Mouse (Mus musculus) liver, postnatal 0 days (tissue): ENCODE data around the gene Gm11020. TPM values are rescaled to one million over a fixed set of nuclear protein-coding genes. Genes with fewer than 3 reads are reported as not detected.

Experiments used
- ATAC-seq: fragments of 200-750 bp; cut with Nextera tagmentation; 2 replicates; pipeline ENCODE4 v1.8.0; 2017; ENCODE audit warnings: mild to moderate bottlenecking, moderate library complexity
- DNase-seq: peaks from one replicate; pipeline ENCODE4 v3.0.0-alpha.2; 2016
- H3K27ac ChIP-seq: fragments of 300-500 bp; sonication (generic); 2 replicates; pipeline ENCODE4 v1.5.1; 2014; ENCODE audit warnings: antibody characterized with exemption, moderate library complexity, mild to moderate bottlenecking, low read depth
- H3K27me3 ChIP-seq: fragments of 300-500 bp; sonication (generic); 2 replicates; pipeline ENCODE4 v1.6.1; 2014; ENCODE audit warnings: low read length, control low read depth, mixed read lengths; ENCODE audit not compliant: insufficient read depth
- H3K36me3 ChIP-seq: fragments of 300-500 bp; sonication (generic); replicated peaks from 2 replicates; pipeline ENCODE4 v1.6.1; 2014; ENCODE audit warnings: mild to moderate bottlenecking, control low read depth, low read length, moderate library complexity, mixed read lengths; ENCODE audit not compliant: insufficient read depth
- H3K4me1 ChIP-seq: fragments of 300-500 bp; sonication (generic); 2 replicates; pipeline ENCODE4 v1.6.1; 2014; ENCODE audit warnings: antibody characterized with exemption, mild to moderate bottlenecking, control low read depth; ENCODE audit not compliant: insufficient read depth
- H3K4me2 ChIP-seq: fragments of 300-500 bp; sonication (generic); 2 replicates; pipeline ENCODE4 v1.6.1; 2014; ENCODE audit warnings: low read depth, mild to moderate bottlenecking, low read length, moderate library complexity, mixed read lengths
- H3K4me3 ChIP-seq: fragments of 300-500 bp; sonication (generic); 2 replicates; pipeline ENCODE4 v1.5.1; 2014; ENCODE audit warnings: low read depth, low read length
- H3K9ac ChIP-seq: fragments of 300-500 bp; sonication (generic); replicated peaks from 2 replicates; pipeline ENCODE4 v1.6.1; 2014; ENCODE audit warnings: mild to moderate bottlenecking, moderate library complexity
- H3K9me3 ChIP-seq: fragments of 300-500 bp; sonication (generic); 2 replicates; pipeline ENCODE4 v1.6.1; 2016; ENCODE audit warnings: mild to moderate bottlenecking, control low read depth, low read length, mixed read lengths
- CTCF ChIP-seq: sonication (generic); IDR thresholded peaks from 2 replicates; pipeline ENCODE4 v1.5.1; 2016; ENCODE audit warnings: antibody characterized with exemption, low read depth
- EP300 ChIP-seq: IDR thresholded peaks from 2 replicates; pipeline ENCODE4 v1.6.1; 2016; ENCODE audit warnings: antibody characterized with exemption, low read depth, mild to moderate bottlenecking
- WGBS: fragments of 180-500 bp; shearing (Covaris S2); extraction: QIAGEN DNeasy Blood & Tissue Kit; methylation state at CpG from one replicate; pipeline ENCODE4 v1.1.7; 2014; ENCODE audit not compliant: insufficient replicate concordance; 5-methylcytosine and 5-hydroxymethylcytosine counted together
- polyA plus RNA-seq: library from polyadenylated mRNA; unstranded; fragments of >200 nt; fragmentation: Nextera tagmentation; extraction: Ambion mirVana; gene quantifications from 2 replicates; pipeline ENCODE4 v1.2.1, GENCODE M21; 2015

The Gm11020 gene
- polyA plus RNA-seq, 1 experiment from 2014 or later: not detected

- WGBS: 66% methylated on average over 6 of the region's 6 CpGs
- no peak for DNase-seq
- Histone ChIP-seq H3K9ac (no peak overlapping the region), H3K9me3 (no peaks in the 10 kb centered on the region), H3K4me2 (no peak overlapping the region), H3K36me3 (no peaks in the 10 kb centered on the region), H3K4me3 (no peak overlapping the region), H3K27ac (no peak overlapping the region), H3K4me1 (peaks cover 13% of the 10 kb centered on the region), H3K27me3 (no peaks in the 10 kb centered on the region)
- no peak for ATAC-seq
- TF ChIP-seq EP300 (no peak), CTCF (no peak)
These were observed 49.8 kb downstream of the Gm11020 start for GRCm38 (mm10) chr8:104371121-104371520.

Other genes starting within 250 kb of the Gm11020 start
- gene Cdh5, start 219.9 kb upstream of the Gm11020 start, polyA plus RNA-seq: 8.8 and 10.0 TPM in 2 replicates
- gene Bean1, start 151.1 kb upstream of the Gm11020 start, polyA plus RNA-seq: not detected in 2 replicates
- gene Tk2, start 73.0 kb upstream of the Gm11020 start, polyA plus RNA-seq: 10.3 and 10.6 TPM in 2 replicates
- gene Cklf, start 70.7 kb upstream of the Gm11020 start, polyA plus RNA-seq: 16.7 and 17.3 TPM in 2 replicates
- not detected in 2 replicates for gene Cmtm2a, start 28.4 kb upstream of the Gm11020 start, polyA plus RNA-seq
- not detected in 2 replicates for gene Gm45711, start 11.5 kb upstream of the Gm11020 start, polyA plus RNA-seq
- gene Cmtm1, start 11.4 kb upstream of the Gm11020 start, polyA plus RNA-seq: not detected in 2 replicates
- gene Cmtm2b, start 663 bp downstream of the Gm11020 start, polyA plus RNA-seq: not detected in 2 replicates
- 24.9 and 25.0 TPM in 2 replicates for gene Cmtm3, start 17.8 kb downstream of the Gm11020 start, polyA plus RNA-seq
- gene Cmtm4, start 74.2 kb downstream of the Gm11020 start, polyA plus RNA-seq: 0.94 and 1.1 TPM in 2 replicates
- gene Dync1li2, start 121.5 kb downstream of the Gm11020 start, polyA plus RNA-seq: 7.7 and 8.4 TPM in 2 replicates
- 0.05 and 0.06 TPM in 2 replicates for gene Terb1, start 188.3 kb downstream of the Gm11020 start, polyA plus RNA-seq
- gene Nae1, start 213.1 kb downstream of the Gm11020 start, polyA plus RNA-seq: 24.3 and 24.4 TPM in 2 replicates
- 2.1 and 3.5 TPM in 2 replicates for gene Car7, start 213.1 kb downstream of the Gm11020 start, polyA plus RNA-seq